Mouse (Mus musculus): ENCODE data around the gene Fto. TPM values are rescaled to one million over a fixed set of nuclear protein-coding genes. Genes with fewer than 3 reads are reported as not detected.

Fto gene
- polyA plus RNA-seq, 1 experiment from 2014 or later, result 56.1 TPM

DNA sequence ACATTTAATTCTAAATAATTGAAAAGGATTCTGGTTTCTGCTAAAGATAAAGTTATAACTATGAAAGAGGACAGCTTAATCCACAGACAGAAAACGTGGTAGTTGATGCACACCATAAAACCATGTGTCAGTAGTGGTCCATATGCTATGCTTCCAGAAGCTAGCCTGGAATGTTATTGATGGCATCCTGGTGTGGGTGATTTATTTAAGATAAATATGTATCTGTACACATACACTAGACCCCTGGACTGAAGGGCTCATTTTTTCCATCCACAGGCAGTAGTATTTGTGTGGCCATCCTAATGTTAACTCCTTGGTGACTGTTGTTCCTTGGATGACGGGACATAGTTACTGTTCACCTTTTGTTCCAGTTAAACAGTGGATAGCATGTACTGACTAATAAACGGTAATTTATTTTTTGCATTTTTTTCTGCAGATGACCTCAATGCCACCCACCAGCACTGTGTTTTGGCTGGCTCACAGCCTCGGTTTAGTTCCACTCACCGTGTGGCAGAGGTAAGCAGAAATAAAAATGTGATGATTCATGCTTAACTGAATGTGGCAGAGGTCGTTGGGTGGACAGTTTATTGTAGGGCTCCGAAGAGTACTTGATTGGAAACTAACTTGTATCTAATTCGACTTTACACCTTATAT lies 154.7 kb downstream of the Fto start:
- no peaks in the 10 kb centered on the region for H3K27me3 ChIP-seq
- H3K36me3 ChIP-seq, result no peaks in the 10 kb centered on the region
- no peak overlapping the region for H3K4me2 ChIP-seq
- H3K4me1 ChIP-seq (replicated peaks), result no peaks in the 10 kb centered on the region
- H3K9me3 ChIP-seq (replicated peaks), result no peaks in the 10 kb centered on the region
- no peak for ATAC-seq (replicated peaks; ENCODE audit: insufficient number of reproducible peaks, insufficient read depth, low FRiP score, low read depth)
- H3K27ac ChIP-seq, result no peak overlapping the region
- 84% methylated on average over 8 of the region's 8 CpGs for WGBS
- H3K4me3 ChIP-seq, result no peak overlapping the region
- no peak overlapping the region for H3K9ac ChIP-seq

DNA sequence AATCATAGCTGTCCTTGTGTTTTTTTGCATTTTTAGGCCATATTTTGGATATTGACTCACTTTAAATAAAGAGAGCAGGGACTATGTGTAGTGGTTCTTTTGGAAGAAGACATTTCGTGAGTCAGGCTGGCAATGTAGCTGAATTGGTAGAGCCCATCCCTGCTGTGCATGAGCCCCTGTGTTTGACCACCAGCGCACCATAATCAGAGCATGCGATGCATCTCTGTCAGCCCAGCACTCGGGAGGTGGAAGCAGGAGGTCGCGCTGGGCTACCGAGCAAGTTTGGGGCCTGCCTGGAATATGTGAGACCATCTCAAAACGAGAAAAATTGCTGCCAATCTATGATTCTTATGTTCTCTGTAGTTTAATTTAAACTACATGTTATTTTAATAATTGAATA lies 156.1 kb downstream of the Fto start:
- Histone ChIP-seq H3K27ac (no peak overlapping the region), H3K27me3 (no peaks in the 10 kb centered on the region), H3K4me1 (replicated peaks) (no peaks in the 10 kb centered on the region), H3K36me3 (0 out of 2 replicates have a peak, but pooled peaks cover 5% of the 10 kb centered on the region), H3K9me3 (replicated peaks) (no peaks in the 10 kb centered on the region), H3K4me2 (no peak overlapping the region), H3K9ac (no peak overlapping the region), H3K4me3 (no peak overlapping the region)
- WGBS, result 93% methylated on average over 8 of the region's 8 CpGs
- ATAC-seq (replicated peaks; ENCODE audit: insufficient number of reproducible peaks, insufficient read depth, low FRiP score, low read depth), result no peak

DNA sequence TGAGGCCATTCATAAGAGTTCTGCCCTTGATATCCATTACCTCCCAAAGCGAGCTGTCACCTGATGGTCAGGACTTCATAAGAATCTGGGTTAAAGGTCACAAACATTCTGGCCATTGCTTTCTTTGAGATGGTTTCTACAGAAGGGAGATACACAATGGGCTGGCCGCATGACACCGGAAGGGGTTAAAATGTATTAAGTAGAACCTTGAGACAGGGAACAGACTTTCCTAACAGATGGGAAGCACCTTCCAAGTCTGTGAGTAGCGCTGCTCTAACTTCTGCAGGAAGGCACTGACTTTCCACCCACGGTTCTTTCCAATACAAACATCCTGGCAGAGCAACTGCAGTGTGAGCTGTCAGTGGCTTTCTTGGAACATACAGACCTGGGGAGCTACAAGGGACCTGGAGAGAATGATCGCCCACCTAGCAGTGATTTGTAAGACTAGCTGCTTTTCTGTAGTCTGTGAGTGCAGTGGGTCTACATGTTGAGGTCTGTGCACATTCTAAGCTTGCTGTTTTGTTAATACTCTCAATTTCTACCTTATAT lies 161.5 kb downstream of the Fto start:
- WGBS, result 79% methylated on average over 6 of the region's 6 CpGs
- Histone ChIP-seq H3K36me3 (peaks cover 9% of the 10 kb centered on the region; the same call in 1 of the 2 replicates), H3K4me2 (no peak overlapping the region), H3K27me3 (no peaks in the 10 kb centered on the region), H3K4me1 (replicated peaks) (no peaks in the 10 kb centered on the region), H3K4me3 (no peak overlapping the region), H3K27ac (no peak overlapping the region), H3K9me3 (replicated peaks) (no peaks in the 10 kb centered on the region), H3K9ac (no peak overlapping the region)
- no peak for ATAC-seq (replicated peaks; ENCODE audit: insufficient number of reproducible peaks, insufficient read depth, low FRiP score, low read depth)

DNA sequence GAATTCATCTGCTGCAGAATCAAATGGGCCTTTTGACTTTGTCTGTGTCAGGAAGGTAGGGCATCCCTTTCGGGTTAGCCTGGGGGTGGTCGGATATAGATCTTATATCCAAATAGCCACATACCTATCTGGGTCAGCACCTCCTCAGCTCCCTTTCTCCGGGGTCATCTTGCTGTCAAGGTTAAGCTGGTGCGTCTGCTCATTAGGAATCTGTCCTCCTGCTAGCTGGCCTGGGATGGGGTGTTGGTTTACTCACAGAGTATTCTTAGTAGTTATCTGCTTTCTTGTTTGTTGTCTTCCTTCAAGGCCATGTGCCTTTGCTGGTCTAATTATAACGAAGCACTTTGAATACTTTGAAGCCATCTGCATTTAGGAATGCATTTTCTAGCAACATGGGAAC lies 163.7 kb downstream of the Fto start:
- no peak overlapping the region for H3K4me3 ChIP-seq
- no peak overlapping the region for H3K9ac ChIP-seq
- no peak overlapping the region for H3K27ac ChIP-seq
- WGBS, result 85% methylated on average over 5 of the region's 5 CpGs
- no peaks in the 10 kb centered on the region for H3K27me3 ChIP-seq
- H3K4me1 ChIP-seq (replicated peaks), result no peaks in the 10 kb centered on the region
- ATAC-seq (replicated peaks; ENCODE audit: insufficient number of reproducible peaks, insufficient read depth, low FRiP score, low read depth), result no peak
- H3K4me2 ChIP-seq, result no peak overlapping the region
- no peaks in the 10 kb centered on the region for H3K9me3 ChIP-seq (replicated peaks)
- H3K36me3 ChIP-seq, result peaks cover 9% of the 10 kb centered on the region; the same call in 1 of the 2 replicates

DNA sequence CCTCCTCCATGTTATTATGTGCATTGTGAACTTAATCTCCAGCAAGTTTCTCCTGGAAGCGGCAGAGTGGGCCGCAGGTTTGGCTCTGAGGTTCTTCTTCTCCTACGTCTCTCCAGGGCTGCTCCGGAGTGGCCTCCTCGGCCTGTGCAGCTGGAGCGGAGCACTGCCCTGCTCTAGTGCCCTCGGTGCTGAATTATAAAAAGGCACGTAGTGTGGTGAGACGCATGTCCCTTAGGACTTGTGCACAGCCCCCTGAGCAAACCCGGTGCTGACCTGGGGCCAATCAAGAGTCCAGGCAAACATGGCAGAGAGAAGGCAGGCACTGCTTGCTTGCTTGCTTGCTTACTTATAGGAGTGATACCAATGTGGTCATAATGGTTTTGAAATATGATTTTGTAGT lies 164.1 kb downstream of the Fto start:
- Histone ChIP-seq H3K36me3 (peaks cover 9% of the 10 kb centered on the region; the same call in 1 of the 2 replicates), H3K4me1 (replicated peaks) (no peaks in the 10 kb centered on the region), H3K27me3 (no peaks in the 10 kb centered on the region), H3K4me3 (no peak overlapping the region), H3K9ac (no peak overlapping the region), H3K9me3 (replicated peaks) (no peaks in the 10 kb centered on the region), H3K4me2 (no peak overlapping the region), H3K27ac (no peak overlapping the region)
- ATAC-seq (replicated peaks; ENCODE audit: insufficient number of reproducible peaks, insufficient read depth, low FRiP score, low read depth), result no peak
- WGBS, result 92% methylated on average over 10 of the region's 10 CpGs

DNA sequence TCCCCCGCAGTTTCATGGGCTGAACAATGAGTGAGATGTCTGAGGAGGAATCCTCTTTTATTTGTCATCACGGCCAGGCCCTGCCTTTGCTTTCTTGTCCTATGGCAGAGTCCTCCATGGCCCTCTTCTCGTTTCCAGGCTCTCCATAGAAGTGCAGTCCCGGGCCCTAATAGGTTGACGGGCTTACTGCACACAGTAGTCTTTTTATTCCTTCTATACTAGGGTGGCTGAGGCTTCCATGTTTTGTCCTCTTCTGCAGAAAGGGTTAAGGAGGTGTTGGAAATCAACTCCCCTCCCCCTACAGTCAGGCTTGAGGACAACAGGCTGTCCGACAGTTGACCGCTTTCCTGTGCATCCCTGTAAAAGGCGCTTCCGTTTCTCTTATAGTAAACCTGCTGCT lies 169.2 kb downstream of the Fto start:
- H3K27ac ChIP-seq, result no peak overlapping the region
- no peak overlapping the region for H3K4me2 ChIP-seq
- no peak overlapping the region for H3K4me3 ChIP-seq
- H3K27me3 ChIP-seq, result no peaks in the 10 kb centered on the region
- H3K9me3 ChIP-seq (replicated peaks), result no peaks in the 10 kb centered on the region
- H3K4me1 ChIP-seq (replicated peaks), result no peaks in the 10 kb centered on the region
- 72% methylated on average over 9 of the region's 9 CpGs for WGBS
- H3K36me3 ChIP-seq, result 0 out of 2 replicates have a peak, but pooled peaks cover 5% of the 10 kb centered on the region
- no peak for ATAC-seq (replicated peaks; ENCODE audit: insufficient number of reproducible peaks, insufficient read depth, low FRiP score, low read depth)
- no peak overlapping the region for H3K9ac ChIP-seq

DNA sequence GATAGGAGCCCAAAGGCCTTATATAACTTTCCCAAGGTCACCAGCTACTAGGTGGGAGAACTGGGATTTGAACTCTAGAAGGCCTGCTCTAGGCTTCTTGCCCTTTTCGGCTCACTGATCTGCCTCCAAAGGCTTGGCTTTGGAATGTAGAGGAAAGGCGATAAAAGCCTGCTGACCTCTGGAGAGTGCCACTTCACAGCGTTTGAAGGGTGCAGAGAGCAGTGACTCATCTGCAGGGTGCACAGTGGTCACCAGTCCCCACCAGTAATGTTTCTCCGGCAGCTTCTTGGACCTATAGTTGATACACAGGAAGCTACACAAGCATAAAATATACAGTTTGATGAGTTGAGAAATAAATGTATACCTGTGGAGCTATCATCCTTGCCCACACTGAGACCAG lies 173.1 kb downstream of the Fto start:
- Histone ChIP-seq H3K4me2 (no peak overlapping the region), H3K27me3 (no peaks in the 10 kb centered on the region), H3K27ac (no peak overlapping the region), H3K9me3 (replicated peaks) (no peaks in the 10 kb centered on the region), H3K4me1 (replicated peaks) (peaks cover 9% of the 10 kb centered on the region; the same call in 1 of the 2 replicates), H3K36me3 (0 out of 2 replicates have a peak, but pooled peaks cover 5% of the 10 kb centered on the region), H3K4me3 (no peak overlapping the region), H3K9ac (no peak overlapping the region)
- 52% methylated on average over 4 of the region's 4 CpGs for WGBS
- ATAC-seq (replicated peaks; ENCODE audit: insufficient number of reproducible peaks, insufficient read depth, low FRiP score, low read depth), result no peak

DNA sequence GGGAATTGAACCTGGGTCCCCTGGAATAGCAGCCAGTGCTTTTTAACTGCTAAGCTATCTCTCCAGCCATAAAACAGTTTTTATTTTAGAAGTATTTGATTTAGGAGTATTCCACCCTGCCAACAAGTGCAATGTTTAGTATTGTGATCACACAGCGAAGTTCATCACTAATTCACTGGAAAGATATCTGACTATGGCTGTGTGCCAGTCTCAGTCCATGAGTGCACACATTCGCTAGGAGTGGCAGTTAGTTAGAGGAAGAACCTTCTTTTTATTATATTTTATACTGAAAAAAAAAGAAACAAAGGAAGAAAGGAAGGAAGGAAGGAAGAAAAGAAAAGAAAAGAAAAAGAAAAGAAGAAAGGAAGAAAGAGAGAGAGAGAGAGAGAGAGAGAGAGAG lies 174.1 kb downstream of the Fto start:
- H3K27me3 ChIP-seq, result no peaks in the 10 kb centered on the region
- H3K36me3 ChIP-seq, result 0 out of 2 replicates have a peak, but pooled peaks cover 5% of the 10 kb centered on the region
- peaks cover 13% of the 10 kb centered on the region; the same call in 1 of the 2 replicates for H3K4me1 ChIP-seq (replicated peaks)
- H3K9me3 ChIP-seq (replicated peaks), result no peaks in the 10 kb centered on the region
- no peak overlapping the region for H3K4me2 ChIP-seq
- ATAC-seq (replicated peaks; ENCODE audit: insufficient number of reproducible peaks, insufficient read depth, low FRiP score, low read depth), result no peak
- WGBS, result 87% methylated on average over 2 of the region's 2 CpGs
- no peak overlapping the region for H3K4me3 ChIP-seq
- H3K27ac ChIP-seq, result no peak overlapping the region
- H3K9ac ChIP-seq, result no peak overlapping the region

DNA sequence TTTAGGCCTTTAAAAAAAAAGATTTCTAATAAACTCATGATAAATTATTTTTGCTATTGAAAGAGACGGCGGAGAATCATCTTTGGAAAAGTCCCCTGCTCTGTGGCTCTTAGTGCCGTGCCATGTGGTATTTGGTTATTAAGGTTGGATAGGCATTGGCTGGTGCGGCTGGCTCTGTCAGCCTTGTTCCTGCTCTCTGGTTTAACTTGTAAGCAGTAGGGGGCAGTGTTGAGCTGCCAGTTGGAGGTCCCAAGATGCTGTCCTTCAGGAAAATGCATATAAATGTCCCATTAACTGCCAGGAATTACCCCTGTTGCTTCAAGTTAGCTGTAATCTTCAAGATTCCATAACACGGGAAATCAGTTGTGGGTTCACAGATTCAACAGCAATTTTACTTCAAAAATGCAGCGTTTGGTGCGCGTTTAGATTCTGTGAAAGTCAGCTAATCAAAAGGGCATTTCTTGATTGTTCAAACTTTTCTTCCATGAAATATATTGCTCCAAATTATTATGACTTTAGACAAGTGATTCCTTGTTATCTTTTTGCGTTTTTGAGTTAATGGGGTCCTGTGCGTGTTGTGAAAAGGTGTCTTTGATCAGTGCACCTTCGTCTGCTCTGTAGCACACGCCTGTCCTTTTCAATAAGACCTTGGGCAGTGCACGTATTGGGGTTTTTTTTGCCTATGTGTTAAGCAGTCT lies 174.9 kb downstream of the Fto start:
- Histone ChIP-seq H3K9me3 (replicated peaks) (no peaks in the 10 kb centered on the region), H3K27me3 (no peaks in the 10 kb centered on the region), H3K36me3 (0 out of 2 replicates have a peak, but pooled peaks cover 5% of the 10 kb centered on the region), H3K4me3 (no peak overlapping the region), H3K4me2 (no peak overlapping the region), H3K27ac (no peak overlapping the region), H3K4me1 (replicated peaks) (peaks cover 13% of the 10 kb centered on the region; the same call in 1 of the 2 replicates), H3K9ac (no peak overlapping the region)
- WGBS, result 55% methylated on average over 13 of the region's 13 CpGs
- ATAC-seq (replicated peaks; ENCODE audit: insufficient number of reproducible peaks, insufficient read depth, low FRiP score, low read depth), result no peak

DNA sequence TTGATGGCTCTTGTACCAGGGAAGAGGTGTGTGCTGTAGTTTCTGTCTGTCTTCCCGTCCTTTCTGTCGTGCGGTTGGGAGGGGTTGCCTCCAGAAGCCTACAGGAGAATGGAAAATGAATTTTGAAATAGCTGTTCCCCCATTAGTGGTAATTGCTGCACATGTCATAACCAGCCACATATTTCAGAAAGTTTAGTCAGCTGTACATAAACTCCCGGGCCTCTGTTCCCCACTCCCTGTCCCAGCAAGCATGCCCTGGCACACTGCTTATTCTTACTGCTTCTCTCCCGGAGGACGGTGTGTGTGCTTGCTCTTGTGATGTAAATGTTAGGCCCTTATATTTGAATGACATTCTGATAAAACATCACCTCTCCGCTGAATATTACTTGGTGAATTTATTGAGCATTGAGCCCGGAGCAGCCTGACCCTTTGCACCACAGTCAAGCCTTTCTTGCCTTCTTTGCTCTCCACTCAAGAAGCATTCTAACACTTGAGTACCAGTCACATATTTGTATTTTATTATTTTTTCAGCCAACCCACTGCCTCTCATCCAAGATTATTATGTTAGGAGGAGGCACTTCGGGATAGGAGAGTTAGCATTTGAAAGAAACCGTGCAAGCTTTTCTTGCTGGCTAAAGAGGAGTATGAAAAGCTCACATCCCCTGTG lies 175.6 kb downstream of the Fto start:
- Histone ChIP-seq H3K4me3 (no peak overlapping the region), H3K27me3 (no peaks in the 10 kb centered on the region), H3K9ac (no peak overlapping the region), H3K27ac (no peak overlapping the region), H3K9me3 (replicated peaks) (no peaks in the 10 kb centered on the region), H3K4me2 (no peak overlapping the region), H3K36me3 (0 out of 2 replicates have a peak, but pooled peaks cover 5% of the 10 kb centered on the region), H3K4me1 (replicated peaks) (peaks cover 13% of the 10 kb centered on the region; the same call in 1 of the 2 replicates)
- no peak for ATAC-seq (replicated peaks; ENCODE audit: insufficient number of reproducible peaks, insufficient read depth, low FRiP score, low read depth)
- 80% methylated on average over 10 of the region's 10 CpGs for WGBS

DNA sequence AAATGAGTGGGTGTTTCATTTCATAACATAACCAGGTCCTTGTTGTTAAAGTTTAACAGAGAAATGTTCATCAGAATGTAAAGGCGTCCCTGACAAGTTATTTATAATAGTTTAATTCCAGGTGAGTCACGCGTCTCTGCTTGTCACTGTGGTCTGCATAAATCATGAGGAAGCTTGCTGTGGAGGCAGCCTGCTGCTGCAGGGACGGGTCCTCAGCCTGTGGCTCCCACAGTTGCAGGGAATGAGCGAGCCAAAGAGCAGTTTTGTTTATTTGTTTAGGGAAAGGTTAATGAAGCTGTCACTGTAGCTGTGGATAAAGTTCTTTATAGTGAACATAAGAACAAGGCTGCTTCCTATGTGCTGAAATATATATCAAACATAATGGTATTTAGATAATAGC lies 176.7 kb downstream of the Fto start:
- WGBS, result 70% methylated on average over 5 of the region's 5 CpGs
- H3K27ac ChIP-seq, result no peak overlapping the region
- no peaks in the 10 kb centered on the region for H3K9me3 ChIP-seq (replicated peaks)
- no peak overlapping the region for H3K9ac ChIP-seq
- no peaks in the 10 kb centered on the region for H3K27me3 ChIP-seq
- H3K4me3 ChIP-seq, result no peak overlapping the region
- H3K4me1 ChIP-seq (replicated peaks), result peaks cover 13% of the 10 kb centered on the region; the same call in 1 of the 2 replicates
- no peak for ATAC-seq (replicated peaks; ENCODE audit: insufficient number of reproducible peaks, insufficient read depth, low FRiP score, low read depth)
- H3K4me2 ChIP-seq, result no peak overlapping the region
- 0 out of 2 replicates have a peak, but pooled peaks cover 5% of the 10 kb centered on the region for H3K36me3 ChIP-seq

All from heart, embryonic 15.5 days (tissue).